Mouse (Mus musculus): ENCODE measurements at regions not wholly inside any gene's neighbourhood (a gene's known extent, or its start where the extent isn't known, plus 50 kb on each side); places are given as distances from the start of the nearest gene placed in this dataset.

GRCm38 (mm10) chr6:117504771-117505170, 336.2 kb upstream of the Zfp637 start:
- no peak for DNase-seq (ENCODE audit: low spot score in 2 of 2)

GRCm38 (mm10) chr6:117505431-117505830, 335.5 kb upstream of the Zfp637 start:
- DNase-seq (ENCODE audit: low spot score in 2 of 2), result no peak

DNA sequence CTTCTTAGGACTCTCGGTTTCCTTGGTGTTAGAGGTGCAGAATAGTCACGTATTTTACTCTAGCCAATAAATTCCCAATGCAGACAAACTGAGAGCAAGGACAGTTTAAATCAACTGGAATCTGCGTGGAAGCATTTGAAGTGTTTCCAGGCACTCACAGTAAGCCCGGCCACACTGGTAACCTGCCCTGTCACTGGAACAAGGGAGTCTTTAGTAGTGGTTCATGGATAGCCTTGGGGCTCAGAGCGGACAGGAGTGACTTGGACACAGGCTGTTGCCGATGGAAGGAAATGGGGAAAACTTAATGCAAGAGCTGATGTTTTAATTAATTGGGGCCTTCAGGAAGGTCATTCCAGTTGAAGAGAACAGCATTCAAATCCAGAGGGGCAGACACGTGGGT, 334.4 kb upstream of the Zfp637 start:
- DNase-seq (ENCODE audit: low spot score in 2 of 2), result no peak

DNA sequence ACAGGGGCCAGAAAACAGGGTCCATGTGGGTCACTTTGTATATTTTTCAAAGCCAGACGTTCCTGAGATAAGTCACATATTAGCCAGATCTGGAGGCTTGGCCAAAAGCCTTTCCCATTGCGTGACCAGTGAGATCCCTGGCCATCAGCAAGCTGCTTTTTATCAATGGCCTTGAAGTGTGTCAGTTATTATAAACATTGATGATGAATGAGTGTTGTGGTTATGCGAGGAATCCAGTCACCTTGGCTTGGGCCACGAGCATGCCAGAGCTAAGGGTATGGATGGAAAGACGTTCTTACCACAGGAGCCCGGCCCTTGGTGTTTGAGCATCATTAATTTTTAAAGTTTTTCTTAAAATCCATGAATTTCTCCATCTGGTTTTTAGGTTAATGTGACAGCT, 332.1 kb upstream of the Zfp637 start:
- no peak for DNase-seq (ENCODE audit: low spot score in 2 of 2)

- no peak for DNase-seq (ENCODE audit: low spot score in 2 of 2)
Observed at GRCm38 (mm10) chr6:117510026-117510425, 331.0 kb upstream of the Zfp637 start.

- no peak for DNase-seq (ENCODE audit: low spot score in 2 of 2)
Observed at GRCm38 (mm10) chr6:117514831-117515230, 326.1 kb upstream of the Zfp637 start.

- DNase-seq (ENCODE audit: low spot score in 2 of 2), result no peak
Observed at GRCm38 (mm10) chr6:117516906-117517305, 324.1 kb upstream of the Zfp637 start.

DNA sequence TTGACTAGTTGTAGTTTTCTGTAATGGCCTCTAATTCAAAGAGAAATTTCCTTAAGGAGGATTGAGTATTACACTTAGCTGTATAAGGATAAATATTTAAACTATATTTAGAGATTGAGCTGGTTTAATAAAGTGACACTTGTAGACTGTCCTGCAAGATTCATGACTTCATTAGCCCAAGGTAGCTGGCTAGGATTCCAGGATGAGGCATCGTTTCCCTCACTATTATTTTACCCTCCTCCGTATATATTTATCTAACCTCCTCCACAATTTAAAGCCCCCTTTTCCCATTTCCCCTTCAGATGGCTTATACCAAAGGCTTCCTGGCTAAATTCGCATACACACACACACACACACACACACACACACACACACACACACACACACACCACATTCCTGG, 322.0 kb upstream of the Zfp637 start:
- no peak for DNase-seq (ENCODE audit: low spot score in 2 of 2)

- DNase-seq (ENCODE audit: low spot score in 2 of 2), result no peak
Observed at GRCm38 (mm10) chr6:117519466-117519865, 321.5 kb upstream of the Zfp637 start.

- no peak for DNase-seq (ENCODE audit: low spot score in 2 of 2)
Observed at GRCm38 (mm10) chr6:117526161-117526935, 314.6 kb upstream of the Zfp637 start.

GRCm38 (mm10) chr6:117527526-117527925, 313.5 kb upstream of the Zfp637 start:
- no peak for DNase-seq (ENCODE audit: low spot score in 2 of 2)

DNA sequence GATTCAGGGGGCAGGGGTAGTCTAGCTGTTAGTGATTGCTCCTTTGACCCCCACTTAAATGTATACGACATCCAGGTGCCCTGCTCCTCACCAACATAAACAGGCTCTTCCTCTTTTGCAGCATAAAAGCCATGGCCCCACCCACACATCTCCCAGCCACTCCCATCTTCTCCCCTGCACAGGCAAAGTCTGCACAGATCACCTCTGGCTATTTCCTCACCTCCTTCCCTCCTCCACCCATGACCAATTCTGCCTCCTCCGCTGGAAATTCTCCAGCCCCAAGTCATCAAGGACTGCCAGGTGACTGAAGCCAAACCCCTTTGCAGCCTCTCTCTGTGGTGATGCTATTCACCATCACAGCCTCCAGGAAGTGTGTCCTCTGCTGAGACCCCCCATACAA, 306.8 kb upstream of the Zfp637 start:
- DNase-seq (ENCODE audit: low spot score in 2 of 2), result no peak

GRCm38 (mm10) chr6:117534991-117535390, 306.0 kb upstream of the Zfp637 start:
- no peak for DNase-seq (ENCODE audit: low spot score in 2 of 2)

DNA sequence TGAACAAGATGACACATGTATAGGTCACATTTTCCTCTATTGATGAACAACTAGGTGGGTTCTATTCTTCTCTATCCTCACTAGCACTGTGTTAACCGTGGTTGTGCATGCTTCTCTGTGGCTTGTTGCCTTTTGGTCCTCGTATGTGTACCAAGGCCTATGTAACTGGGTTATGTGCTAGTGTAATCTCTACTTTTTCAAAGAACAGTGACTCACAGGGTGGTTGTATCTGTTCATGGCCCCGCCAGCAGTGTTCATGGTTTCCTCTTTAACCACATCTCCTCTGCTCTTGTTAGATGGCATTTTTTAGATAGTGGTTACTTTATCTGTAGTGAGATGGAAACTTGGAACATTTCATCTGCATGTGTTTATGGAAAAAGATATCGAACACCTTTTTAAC, 304.9 kb upstream of the Zfp637 start:
- DNase-seq (ENCODE audit: low spot score in 2 of 2), result no peak

DNA sequence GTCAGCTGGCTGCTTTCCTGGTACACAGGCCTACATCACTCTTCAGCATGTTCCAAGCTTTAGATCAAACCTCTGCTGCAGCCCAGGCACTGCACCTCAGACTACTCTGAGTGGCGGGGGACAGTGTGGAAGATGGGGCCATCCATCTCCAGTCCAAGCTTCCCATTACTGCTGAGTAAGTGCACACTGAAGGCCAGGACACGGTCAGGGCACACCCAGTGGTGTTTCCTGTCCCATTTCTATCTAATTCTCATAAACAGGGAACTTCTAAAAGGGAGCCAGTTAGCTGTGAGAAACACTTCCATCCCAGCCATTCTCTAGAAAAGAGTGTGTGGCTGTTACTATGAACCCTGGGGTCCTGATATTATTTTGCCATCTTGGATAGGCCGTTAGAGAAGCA, 298.5 kb upstream of the Zfp637 start:
- no peak for DNase-seq (ENCODE audit: low spot score in 2 of 2)

DNA sequence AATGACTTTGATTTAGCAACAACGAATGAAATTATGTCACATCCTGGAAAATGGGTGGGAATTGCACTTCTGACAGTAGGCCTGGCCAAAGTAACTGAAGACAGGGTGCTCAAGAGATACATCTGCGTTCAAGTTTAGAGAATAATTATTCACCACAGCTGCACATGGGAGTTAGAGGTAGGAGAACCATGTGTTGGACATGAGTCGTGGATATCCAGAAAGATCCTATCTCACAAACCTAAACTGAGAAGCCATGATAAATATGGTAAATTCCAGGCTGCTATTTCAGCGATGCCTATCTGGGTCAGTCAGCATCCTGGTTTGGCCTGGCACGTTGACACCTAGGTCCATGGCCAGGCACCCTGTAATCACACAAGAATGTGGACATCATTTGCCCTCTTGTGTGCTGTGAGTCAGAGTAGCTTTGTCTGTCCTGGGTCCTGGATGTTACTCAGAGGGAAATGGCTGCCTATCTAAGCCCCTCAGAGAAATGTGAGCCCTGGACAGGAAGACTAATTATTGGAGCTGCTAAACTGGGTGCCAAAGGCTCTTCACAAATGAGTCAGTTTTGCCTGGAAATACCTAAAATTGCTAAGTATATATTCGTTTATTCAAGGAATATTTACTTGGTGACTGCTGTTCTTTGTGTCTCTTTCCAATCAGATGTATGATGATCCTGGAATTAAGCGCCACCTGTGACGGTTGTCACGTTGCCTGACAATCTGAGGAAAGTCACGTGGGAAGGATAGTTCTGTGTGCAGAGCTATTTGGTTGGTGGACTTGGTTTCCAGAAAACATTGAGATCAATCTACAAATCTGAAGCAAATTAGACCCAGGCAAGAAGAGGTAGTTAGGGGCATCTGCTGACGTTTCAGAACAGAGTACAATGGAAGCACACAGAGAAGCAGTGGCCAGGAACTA, 296.4 kb upstream of the Zfp637 start:
- no peak for DNase-seq (ENCODE audit: low spot score in 2 of 2)

DNA sequence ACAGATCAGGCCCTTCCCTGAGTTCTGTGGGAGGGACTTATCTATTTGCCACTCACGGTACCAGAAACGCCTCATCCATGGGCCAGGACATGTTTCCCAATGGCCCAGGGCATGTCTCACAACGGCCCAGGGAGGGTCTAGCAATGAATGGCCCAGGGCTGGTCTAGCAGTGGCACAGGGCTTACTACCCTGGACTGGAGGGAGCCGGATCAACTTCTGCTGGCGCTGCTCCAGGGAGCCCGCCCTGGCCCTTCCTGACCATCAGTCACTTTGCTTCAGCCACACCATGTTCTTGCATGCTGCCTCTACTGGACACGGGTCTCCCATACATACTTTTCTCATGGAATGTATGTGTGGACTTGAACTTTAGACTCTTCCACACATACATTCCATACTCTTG, 290.1 kb upstream of the Zfp637 start:
- no peak for DNase-seq (ENCODE audit: low spot score in 2 of 2)

DNA sequence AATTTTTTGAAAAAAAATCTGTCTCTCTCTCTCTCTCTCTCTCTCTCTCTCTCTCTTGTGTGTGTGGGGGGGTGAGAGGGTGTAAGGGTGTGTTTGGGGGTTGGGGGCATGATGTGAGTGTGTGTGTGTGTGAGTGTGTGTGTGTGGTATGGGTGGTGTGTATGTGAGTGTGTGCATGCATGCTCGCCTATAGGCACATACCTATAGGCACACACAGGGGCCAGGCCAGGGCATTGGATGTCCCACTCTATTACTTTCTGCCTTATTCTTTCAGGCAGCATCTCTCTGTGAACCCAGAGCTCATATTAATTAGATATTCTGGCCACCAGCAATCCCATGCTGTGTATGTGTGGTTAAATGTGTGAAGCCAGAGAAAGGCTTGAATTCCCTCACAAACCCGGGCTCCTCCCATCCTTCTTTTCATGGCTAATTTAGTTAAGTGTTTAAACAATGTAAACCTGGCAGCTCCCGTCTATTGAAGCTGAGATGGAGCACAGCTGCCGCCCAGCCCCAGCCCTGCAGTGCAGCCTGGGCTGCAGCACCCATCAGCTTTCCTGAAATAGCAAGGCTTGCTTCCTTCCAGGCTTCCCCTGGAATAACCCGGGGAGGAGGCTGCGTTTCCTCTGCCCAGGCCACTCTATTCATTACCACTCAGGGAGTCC, 288.8 kb upstream of the Zfp637 start:
- DNase-seq (ENCODE audit: low spot score in 2 of 2), result peak in 1 of 2 experiments; percentile 16

DNA sequence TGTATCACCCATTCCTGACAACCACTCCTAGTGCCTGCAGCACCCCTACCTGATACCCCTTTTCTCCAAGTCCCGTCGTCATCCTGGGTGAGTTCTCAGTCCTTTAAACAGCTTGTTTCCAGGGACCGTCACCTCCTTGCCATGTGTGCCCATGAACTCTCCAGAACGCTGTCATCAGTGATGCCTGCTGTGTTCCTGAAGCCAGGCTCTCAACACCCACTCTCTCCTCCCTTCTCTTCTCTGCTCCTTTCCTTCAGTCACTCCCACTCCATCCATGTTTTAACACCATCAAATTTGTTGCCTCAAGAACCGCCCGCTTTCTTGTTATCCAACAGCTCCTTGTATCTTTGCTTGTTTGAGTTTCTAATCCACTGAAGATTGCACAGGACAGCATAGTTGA, 277.8 kb upstream of the Zfp637 start:
- no peak for DNase-seq (ENCODE audit: low spot score in 2 of 2)

DNA sequence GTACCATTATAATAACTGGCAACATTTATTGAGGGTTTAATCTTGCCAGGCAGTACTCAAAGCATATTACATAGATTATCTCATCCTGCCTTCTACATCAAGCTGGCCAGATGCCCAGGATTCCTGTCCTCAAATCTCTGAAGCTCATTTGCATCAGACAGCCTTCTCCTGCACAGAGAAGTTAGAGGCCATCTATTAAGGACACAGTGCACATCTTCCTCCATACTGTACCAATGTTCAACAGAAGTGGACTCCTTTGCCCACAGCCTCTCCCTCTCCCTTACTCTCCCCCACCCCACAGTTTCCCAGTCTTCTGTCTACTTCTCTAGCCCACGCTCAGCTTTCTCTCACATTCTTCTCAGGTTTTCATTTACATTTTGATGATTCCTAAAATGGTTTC, 277.3 kb upstream of the Zfp637 start:
- no peak for DNase-seq (ENCODE audit: low spot score in 2 of 2)

- no peak for DNase-seq (ENCODE audit: low spot score in 2 of 2)
Observed at GRCm38 (mm10) chr6:117566786-117567185, 274.2 kb upstream of the Zfp637 start.

DNA sequence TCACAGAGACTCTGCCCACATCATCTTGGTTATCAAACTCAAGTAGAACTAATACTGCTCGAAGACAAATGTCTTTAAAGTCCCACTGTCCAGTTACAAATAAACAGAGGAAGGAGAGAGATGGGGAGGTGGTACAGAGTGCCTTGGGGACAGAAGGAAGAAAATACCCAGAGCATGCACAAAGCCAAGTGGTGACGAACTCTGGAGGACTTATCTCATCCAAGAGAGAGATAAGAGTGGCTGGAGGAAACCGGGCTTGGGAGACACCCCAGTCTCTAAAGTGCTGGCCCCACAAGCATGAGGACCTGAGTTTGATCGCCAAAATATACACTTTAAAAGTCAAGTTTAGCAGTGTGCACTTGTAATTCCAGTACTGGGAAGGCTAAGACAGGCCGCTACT, 273.3 kb upstream of the Zfp637 start:
- DNase-seq (ENCODE audit: low spot score in 2 of 2), result no peak
